Mouse (Mus musculus) hindbrain, embryonic 16.5 days (tissue): ENCODE data around the gene Tex12. TPM values are rescaled to one million over a fixed set of nuclear protein-coding genes. Genes with fewer than 3 reads are reported as not detected.

Source experiments
- ATAC-seq: fragments of 200-750 bp; cut with Nextera tagmentation; 2 replicates; pipeline ENCODE4 v1.8.0; 2017; ENCODE audit warnings: moderate TSS enrichment, moderate library complexity
- H3K27ac ChIP-seq: fragments of 300-500 bp; sonication (generic); 2 replicates; pipeline ENCODE4 v1.5.1; 2014; ENCODE audit warnings: low read depth, mild to moderate bottlenecking, control low read depth, low read length, moderate library complexity
- H3K27me3 ChIP-seq: fragments of 300-500 bp; sonication (generic); replicated peaks from 2 replicates; pipeline ENCODE4 v1.6.1; 2014; ENCODE audit warnings: low read length; ENCODE audit not compliant: control insufficient read depth, insufficient read depth
- H3K36me3 ChIP-seq: fragments of 300-500 bp; sonication (generic); 2 replicates; pipeline ENCODE4 v1.6.1; 2014; ENCODE audit warnings: mild to moderate bottlenecking, low read length, moderate library complexity, mixed read lengths; ENCODE audit not compliant: control insufficient read depth, insufficient read depth
- H3K4me1 ChIP-seq: fragments of 300-500 bp; sonication (generic); 2 replicates; pipeline ENCODE4 v1.6.1; 2014; ENCODE audit warnings: low read depth, low read length; ENCODE audit not compliant: control insufficient read depth, insufficient read depth
- H3K4me2 ChIP-seq: fragments of 300-500 bp; sonication (generic); 2 replicates; pipeline ENCODE4 v1.6.1; 2014; ENCODE audit warnings: mild to moderate bottlenecking, low read length, control low read depth, moderate library complexity
- H3K4me3 ChIP-seq: fragments of 300-500 bp; sonication (generic); 2 replicates; pipeline ENCODE4 v1.5.1; 2014; ENCODE audit warnings: mild to moderate bottlenecking, low read length, control low read depth, moderate library complexity
- H3K9ac ChIP-seq: fragments of 300-500 bp; sonication (generic); 2 replicates; pipeline ENCODE4 v1.6.1; 2014; ENCODE audit warnings: low read depth, mild to moderate bottlenecking, control low read depth, low read length, moderate library complexity
- H3K9me3 ChIP-seq: fragments of 300-500 bp; sonication (generic); 2 replicates; pipeline ENCODE4 v1.6.1; 2014; ENCODE audit warnings: mild to moderate bottlenecking, low read length, moderate library complexity; ENCODE audit not compliant: control insufficient read depth
- WGBS: fragments of 180-500 bp; shearing (Covaris S2); extraction: QIAGEN DNeasy Blood & Tissue Kit; methylation state at CpG from one replicate; pipeline ENCODE4 v1.1.7; 2014; 5-methylcytosine and 5-hydroxymethylcytosine counted together
- polyA plus RNA-seq: library from polyadenylated mRNA; unstranded; fragments of >200 nt; fragmentation: Nextera tagmentation; extraction: Ambion mirVana; gene quantifications from 2 replicates; pipeline ENCODE4 v1.2.1, GENCODE M21; 2015

Gene Tex12
- polyA plus RNA-seq, 1 experiment from 2014 or later: 0.36 TPM

DNA sequence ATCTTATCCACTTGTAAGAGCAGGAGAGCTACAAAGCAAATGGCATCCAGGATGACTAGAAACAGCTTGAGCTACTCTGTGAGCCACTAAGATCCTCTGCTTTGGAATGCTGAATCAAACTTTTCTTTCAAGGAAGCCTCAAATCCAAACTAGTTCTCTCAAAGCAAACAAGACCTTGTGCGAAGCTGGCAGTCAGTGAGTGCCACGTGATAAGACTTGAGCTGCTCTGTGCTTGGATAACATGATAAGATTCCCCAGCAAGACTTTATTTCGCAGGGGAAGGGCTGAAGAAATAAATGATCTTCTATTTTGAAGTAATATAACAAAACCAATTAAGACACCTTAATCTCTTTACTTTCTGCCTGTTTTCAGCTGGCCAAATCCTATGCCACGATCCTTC lies 4.8 kb upstream of the Tex12 start:
- Histone ChIP-seq H3K4me3 (no peak overlapping the region), H3K9ac (no peak overlapping the region), H3K4me2 (no peak overlapping the region), H3K27ac (no peak overlapping the region), H3K27me3 (no peaks in the 10 kb centered on the region), H3K4me1 (no peaks in the 10 kb centered on the region), H3K36me3 (no peaks in the 10 kb centered on the region), H3K9me3 (peaks cover 3% of the 10 kb centered on the region; the same call in 1 of the 2 replicates)
- WGBS: 80% methylated on average over 4 of the region's 4 CpGs
- ATAC-seq: no peak

DNA sequence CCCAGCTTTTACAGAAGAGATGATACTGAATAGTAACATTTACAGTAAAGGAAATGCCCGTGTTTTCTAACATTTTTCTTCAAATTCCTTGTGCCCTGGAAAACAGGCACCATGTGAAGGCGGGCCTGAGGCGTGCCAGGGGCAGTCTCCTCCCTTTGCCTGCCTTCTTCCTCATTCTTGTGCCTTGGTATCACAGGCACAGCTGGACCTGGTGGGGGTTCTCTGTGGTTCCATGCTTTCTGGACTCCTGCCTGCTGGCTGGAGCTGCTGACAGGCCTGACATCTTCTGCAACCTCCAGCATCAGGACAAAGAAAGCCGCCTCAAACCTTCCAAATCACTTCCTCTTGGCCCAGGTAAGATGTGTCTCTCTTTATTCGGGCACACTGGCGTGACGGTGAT lies 4.0 kb upstream of the Tex12 start:
- ATAC-seq: no peak
- Histone ChIP-seq H3K9ac (no peak overlapping the region), H3K4me2 (no peak overlapping the region), H3K4me3 (no peak overlapping the region), H3K36me3 (no peaks in the 10 kb centered on the region), H3K4me1 (no peaks in the 10 kb centered on the region), H3K9me3 (peaks cover 3% of the 10 kb centered on the region; the same call in 1 of the 2 replicates), H3K27ac (no peak overlapping the region), H3K27me3 (no peaks in the 10 kb centered on the region)
- 73% methylated on average over 7 of the region's 7 CpGs for WGBS

GRCm38 (mm10) chr9:50561918-50562360 lies 814 bp upstream of the Tex12 start:
- H3K4me2 ChIP-seq: no peak overlapping the region
- ATAC-seq: no peak
- 90% methylated on average over 2 of the region's 2 CpGs for WGBS
- H3K9ac ChIP-seq: no peak overlapping the region
- no peaks in the 10 kb centered on the region for H3K36me3 ChIP-seq
- H3K4me1 ChIP-seq: no peaks in the 10 kb centered on the region
- H3K4me3 ChIP-seq: no peak overlapping the region
- no peaks in the 10 kb centered on the region for H3K27me3 ChIP-seq
- H3K27ac ChIP-seq: no peak overlapping the region
- H3K9me3 ChIP-seq: peaks cover 3% of the 10 kb centered on the region; the same call in 1 of the 2 replicates

DNA sequence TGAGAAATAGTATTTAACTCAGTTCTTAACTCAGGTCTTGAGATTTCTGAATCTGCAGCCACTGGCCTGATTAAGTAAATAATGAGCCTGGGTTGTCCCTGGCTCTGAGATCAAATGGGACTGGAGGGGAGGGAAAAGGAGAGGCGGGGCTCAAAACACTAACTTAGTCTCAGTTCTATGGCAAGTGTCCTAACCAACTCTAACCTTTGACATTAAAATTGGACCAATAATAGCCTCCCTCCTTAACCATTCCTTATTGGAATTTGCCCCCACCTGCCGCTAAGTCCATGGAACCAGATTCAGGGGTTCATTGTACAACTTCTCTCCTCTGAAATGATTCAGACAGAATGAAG lies 6.1 kb downstream of the Tex12 start, which contains the start of gene Bco2:
Gene Bco2, minus strand, starts transcription at position 88 of the 353 bp plus-strand sequence.
- 24% methylated on average over 2 of the region's 2 CpGs for WGBS
- Histone ChIP-seq H3K36me3 (no peaks in the 10 kb centered on the region), H3K9me3 (no peaks in the 10 kb centered on the region), H3K4me2 (peak within 1 kb of the TSS; percentile 55), H3K4me3 (peak within 1 kb of the TSS; percentile 31), H3K27me3 (no peaks in the 10 kb centered on the region), H3K27ac (peak within 1 kb of the TSS; percentile 69), H3K4me1 (peaks cover 6% of the 10 kb centered on the region), H3K9ac (peak within 1 kb of the TSS; percentile 39)
- peak; percentile 64 for ATAC-seq

- Histone ChIP-seq H3K36me3 (no peaks in the 10 kb centered on the region), H3K9ac (peak within 1 kb of the TSS; percentile 39), H3K9me3 (no peaks in the 10 kb centered on the region), H3K4me3 (peak within 1 kb of the TSS; percentile 31), H3K27ac (peak within 1 kb of the TSS; percentile 69), H3K4me1 (peaks cover 6% of the 10 kb centered on the region), H3K4me2 (peak within 1 kb of the TSS; percentile 55), H3K27me3 (no peaks in the 10 kb centered on the region)
- WGBS: 22% methylated on average over 12 of the region's 12 CpGs
- ATAC-seq: peak; percentile 97
Observed at GRCm38 (mm10) chr9:50554241-50555093, 6.7 kb downstream of the Tex12 start, which contains the start of gene Il18. Gene Il18, plus strand, starts transcription at chr9:50554827.

DNA sequence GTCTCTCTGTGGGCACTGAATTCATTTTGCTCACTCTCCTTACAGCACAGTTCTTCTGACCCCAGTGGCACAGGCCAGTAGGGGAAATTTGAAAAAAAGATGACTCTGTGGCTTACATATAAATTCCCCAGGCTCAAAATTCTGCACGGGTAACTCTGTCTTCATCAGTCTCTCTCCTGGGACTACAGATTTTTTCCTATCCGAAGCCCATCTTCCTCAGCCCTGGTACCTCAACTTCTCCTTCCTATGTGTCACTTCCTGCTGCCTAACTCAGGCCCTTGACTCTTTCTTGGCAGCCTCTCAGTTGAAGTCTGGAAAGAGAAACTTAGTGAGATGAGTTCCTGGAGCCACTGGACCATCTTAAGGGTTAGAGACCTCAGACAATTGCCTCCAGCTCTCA lies 7.6 kb downstream of the Tex12 start:
- Histone ChIP-seq H3K4me3 (no peak overlapping the region), H3K9me3 (no peaks in the 10 kb centered on the region), H3K27me3 (no peaks in the 10 kb centered on the region), H3K36me3 (no peaks in the 10 kb centered on the region), H3K9ac (no peak overlapping the region), H3K27ac (no peak overlapping the region), H3K4me2 (no peak overlapping the region), H3K4me1 (peaks cover 6% of the 10 kb centered on the region)
- WGBS: 82% methylated on average over 2 of the region's 2 CpGs
- ATAC-seq: no peak

- Histone ChIP-seq H3K27me3 (no peaks in the 10 kb centered on the region), H3K4me3 (no peak overlapping the region), H3K36me3 (no peaks in the 10 kb centered on the region), H3K9me3 (no peaks in the 10 kb centered on the region), H3K4me1 (peaks cover 6% of the 10 kb centered on the region), H3K27ac (no peak overlapping the region), H3K4me2 (no peak overlapping the region), H3K9ac (no peak overlapping the region)
- ATAC-seq: no peak
- 82% methylated on average over 5 of the region's 5 CpGs for WGBS
Observed at GRCm38 (mm10) chr9:50552206-50552605, 8.9 kb downstream of the Tex12 start.

DNA sequence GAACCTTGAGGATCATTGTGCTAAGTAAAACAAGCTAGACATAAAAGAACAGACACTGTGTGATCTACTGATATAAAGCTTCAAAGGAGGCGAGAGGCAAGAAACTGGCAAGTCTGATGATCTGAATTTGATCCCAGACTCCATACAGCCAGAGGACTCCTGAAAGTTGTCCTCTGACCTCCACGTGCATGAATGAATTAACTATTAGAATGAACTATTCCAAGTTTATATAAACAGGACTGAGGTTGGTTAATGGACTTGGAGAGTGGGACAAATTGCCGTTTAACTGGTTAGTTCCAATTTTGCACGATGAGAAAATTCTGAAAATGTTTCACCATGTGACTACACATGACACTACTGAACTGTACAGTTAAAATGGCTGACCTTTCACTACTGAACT lies 12.2 kb downstream of the Tex12 start:
- ATAC-seq: no peak
- H3K9me3 ChIP-seq: no peaks in the 10 kb centered on the region
- WGBS: 86% methylated on average over 4 of the region's 4 CpGs
- peaks cover under 1% of the 10 kb centered on the region; the same call in 1 of the 2 replicates for H3K4me1 ChIP-seq
- no peak overlapping the region for H3K9ac ChIP-seq
- H3K4me3 ChIP-seq: no peak overlapping the region
- H3K4me2 ChIP-seq: no peak overlapping the region
- H3K27me3 ChIP-seq: no peaks in the 10 kb centered on the region
- H3K36me3 ChIP-seq: no peaks in the 10 kb centered on the region
- no peak overlapping the region for H3K27ac ChIP-seq

GRCm38 (mm10) chr9:50547859-50548478 lies 13.2 kb downstream of the Tex12 start:
- no peaks in the 10 kb centered on the region for H3K27me3 ChIP-seq
- 71% methylated on average over 5 of the region's 5 CpGs for WGBS
- no peak overlapping the region for H3K9ac ChIP-seq
- H3K4me3 ChIP-seq: no peak overlapping the region
- no peak for ATAC-seq
- no peaks in the 10 kb centered on the region for H3K36me3 ChIP-seq
- no peaks in the 10 kb centered on the region for H3K4me1 ChIP-seq
- H3K9me3 ChIP-seq: no peaks in the 10 kb centered on the region
- no peak overlapping the region for H3K4me2 ChIP-seq
- H3K27ac ChIP-seq: no peak overlapping the region
